Mouse (Mus musculus): ENCODE results near the gene Ppp1r3a.
"Not testable (repeated sequence)": the region's sequence is repeated elsewhere in the genome, so short reads cannot be mapped to it uniquely, and the experiment has no call there.

The Ppp1r3a gene

DNA sequence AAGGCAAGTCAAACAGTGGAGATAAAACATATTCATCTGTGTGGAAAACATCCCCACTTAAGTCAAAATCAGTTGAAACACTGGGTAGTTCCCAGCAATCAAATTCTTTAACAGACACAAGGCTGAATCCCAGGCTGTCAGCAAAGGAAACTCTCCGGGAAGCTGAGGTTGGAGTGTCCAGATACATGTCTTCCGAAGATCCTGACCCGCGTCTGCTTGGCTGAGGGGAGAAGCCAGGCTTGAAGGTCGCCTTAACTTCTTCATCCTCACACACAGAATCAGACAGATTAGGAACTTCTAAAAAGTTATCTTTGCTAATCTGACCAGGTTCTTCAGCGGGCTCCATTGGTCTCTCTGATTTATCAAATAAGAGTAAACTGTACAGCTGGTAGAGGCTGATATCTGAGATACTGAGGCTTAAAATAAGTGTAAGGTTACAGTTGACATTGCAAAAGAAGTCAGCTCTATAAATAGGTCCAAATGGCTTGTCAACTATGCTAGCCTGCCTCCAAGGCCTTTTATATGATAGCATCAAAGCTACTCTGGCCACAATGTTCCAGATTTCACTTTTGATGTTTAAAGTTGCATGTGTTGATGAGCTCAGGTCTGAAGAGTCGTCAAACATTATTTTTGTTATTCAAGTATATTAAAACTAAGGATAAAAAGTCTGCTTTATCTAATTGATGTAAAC is at the start of gene Ppp1r3a:
TSS of gene Ppp1r3a (minus strand) at position 374 of the 691 bp plus-strand sequence.
- no peak for DNase-seq (ENCODE audit: low spot score in 2 of 2)

GRCm38 (mm10) chr6:14787157-14787938 is 32.3 kb upstream of the Ppp1r3a start:
- no peak for DNase-seq (ENCODE audit: low spot score in 2 of 2)

DNA sequence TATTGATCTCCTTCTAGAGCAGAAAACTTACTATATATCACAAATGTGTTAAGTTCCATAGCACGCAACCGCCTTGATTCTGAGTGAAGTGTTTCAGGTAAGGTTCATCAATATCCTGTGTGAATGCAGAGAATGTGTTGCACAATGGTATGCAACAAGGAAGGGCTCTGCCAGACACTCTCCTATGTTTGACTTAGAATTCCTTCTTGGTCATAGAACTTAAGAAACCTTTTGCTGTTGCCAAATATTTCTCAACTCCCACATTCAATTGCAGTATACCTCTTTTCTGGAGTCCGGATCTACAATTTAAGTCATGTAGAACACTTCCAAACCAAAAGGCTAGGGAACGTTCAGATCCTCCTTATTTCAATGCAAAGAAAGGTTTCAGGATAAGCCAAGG is 22.8 kb upstream of the Ppp1r3a start:
- DNase-seq (ENCODE audit: low spot score in 2 of 2): no peak

- DNase-seq (ENCODE audit: low spot score in 2 of 2): no peak
These were observed 16.6 kb upstream of the Ppp1r3a start for GRCm38 (mm10) chr6:14771717-14772116.

DNA sequence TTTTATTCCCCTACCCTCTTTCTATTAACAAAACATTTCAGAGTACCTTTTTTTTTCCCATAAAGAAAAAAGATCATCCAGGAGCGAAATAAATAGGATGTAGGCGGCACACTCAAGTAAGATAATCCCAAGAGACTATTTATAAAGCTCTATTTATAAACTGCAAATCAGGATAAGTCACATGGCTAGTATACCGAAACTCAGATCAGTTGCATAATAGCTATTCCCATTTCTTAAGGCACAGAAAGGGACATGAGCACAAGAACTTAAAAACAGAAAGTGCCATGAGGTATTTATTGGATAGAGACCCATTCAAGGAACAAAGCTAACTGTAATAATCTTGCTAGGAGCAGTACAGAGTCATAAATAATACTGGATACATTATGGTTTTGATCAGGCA is 2.4 kb upstream of the Ppp1r3a start:
- no peak for DNase-seq (ENCODE audit: low spot score in 2 of 2)

DNA sequence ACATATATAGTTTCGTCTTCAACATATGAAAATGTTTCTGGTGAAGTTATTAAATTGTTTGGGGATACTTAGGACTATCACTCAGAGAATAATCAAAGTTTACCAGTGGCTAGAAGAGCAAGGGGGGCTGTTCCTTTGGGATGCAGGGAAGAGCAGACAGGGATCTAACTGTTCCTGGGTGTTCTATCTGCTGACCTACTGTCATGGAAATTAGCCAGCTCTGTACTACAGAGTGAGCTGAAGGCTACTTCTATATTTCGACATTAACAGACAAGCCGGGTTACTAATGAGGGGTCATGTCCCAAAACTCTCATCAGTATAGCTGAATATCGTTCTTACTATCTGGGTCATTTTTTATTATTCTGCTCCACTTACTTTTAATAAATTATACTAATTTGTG is 1.6 kb downstream of the Ppp1r3a start:
- no peak for DNase-seq (ENCODE audit: low spot score in 2 of 2)

GRCm38 (mm10) chr6:14752211-14752610 is 2.9 kb downstream of the Ppp1r3a start:
- no peak for DNase-seq (ENCODE audit: low spot score in 2 of 2)

DNA sequence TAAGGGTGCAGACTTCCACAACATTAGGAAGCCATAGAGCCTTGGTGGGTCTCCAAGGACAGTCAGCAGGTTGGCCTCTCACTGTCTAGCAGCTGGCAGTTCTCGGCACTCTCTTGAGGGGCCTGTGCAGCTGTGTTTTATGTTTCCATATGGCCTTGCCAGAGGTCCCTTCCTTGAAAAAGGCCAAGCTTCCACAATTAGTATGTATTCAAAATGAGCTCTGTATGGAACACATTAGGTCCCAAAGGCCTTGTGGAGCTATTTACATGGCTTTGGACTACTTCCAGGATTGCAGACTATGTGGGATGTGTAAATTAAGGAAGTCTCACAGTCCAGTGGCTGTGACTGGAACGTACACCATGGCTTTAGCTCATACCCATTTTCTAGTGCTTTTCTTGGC is 8.1 kb downstream of the Ppp1r3a start:
- DNase-seq (ENCODE audit: low spot score in 2 of 2): no peak

DNA sequence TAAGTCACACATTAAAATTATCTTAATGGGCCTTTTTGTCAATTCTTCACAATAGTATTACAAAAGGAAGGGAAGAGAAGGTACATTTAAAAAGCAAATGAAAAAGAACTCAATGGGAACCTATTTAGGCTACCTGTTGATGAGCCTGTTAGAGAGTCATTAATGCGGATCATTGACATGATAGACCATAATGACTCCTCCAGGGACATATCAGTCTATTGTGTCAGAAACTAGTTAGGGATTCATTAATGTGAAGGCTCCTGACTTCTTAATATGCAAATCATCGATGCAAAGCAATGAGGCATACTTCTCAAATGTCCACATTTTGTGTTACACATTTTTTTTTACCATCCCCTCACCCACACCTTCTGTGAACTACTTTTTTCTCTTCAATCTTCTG is 19.1 kb downstream of the Ppp1r3a start:
- no peak for DNase-seq (ENCODE audit: low spot score in 2 of 2)

DNA sequence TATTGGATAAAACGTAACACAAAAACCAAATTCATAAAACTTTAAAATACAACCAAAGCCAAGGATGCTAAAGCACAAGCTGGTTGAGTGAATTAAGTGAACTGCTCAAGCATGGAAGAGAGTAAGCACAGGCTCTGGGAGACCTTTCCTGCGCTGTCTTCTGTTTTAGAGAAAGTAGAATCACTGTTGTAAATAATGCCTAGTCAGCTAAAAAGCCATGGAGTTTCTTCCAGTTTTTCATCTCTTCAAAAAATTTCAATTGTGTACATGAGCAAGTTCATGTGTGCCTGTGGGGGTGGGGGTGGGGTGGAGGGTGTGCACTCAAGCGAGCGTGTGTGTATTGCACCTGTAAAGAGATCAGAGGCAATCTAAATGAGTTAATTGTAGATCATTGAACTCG is 24.1 kb downstream of the Ppp1r3a start:
- no peak for DNase-seq (ENCODE audit: low spot score in 2 of 2)

- DNase-seq (ENCODE audit: low spot score in 2 of 2): peak in 1 of 2 experiments; percentile 10
These were observed 34.2 kb downstream of the Ppp1r3a start for GRCm38 (mm10) chr6:14720772-14721414.

DNA sequence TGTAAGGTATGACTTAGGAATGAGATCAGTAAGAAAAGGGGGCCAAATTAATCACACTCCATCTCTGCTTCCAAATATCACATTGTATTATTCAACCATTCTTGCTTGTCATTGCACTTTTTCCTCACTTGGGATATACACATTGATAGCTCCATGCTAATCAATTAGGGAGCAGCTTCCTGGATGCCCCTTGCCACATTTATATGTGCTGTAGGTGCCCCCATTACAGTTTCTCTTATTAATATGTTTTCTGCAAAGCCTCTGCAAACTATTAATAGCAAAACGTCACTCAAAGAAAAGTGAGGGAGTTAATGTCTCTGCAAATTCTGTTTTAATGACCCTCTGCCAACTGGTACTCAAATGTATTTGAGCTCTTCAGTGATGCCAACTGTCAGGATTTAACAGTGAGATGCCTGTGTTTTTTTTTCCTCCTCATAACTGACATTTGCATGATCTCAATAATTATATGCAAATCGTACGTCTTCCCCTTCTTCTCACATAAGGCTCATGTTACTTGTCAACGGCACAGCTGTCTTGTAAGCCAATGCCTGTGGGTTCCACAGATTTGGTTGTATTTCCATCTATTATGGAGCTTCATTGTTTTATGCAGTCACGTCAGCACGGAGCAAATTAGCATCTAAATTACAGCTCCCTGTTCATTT is 34.8 kb downstream of the Ppp1r3a start:
- no peak for DNase-seq (ENCODE audit: low spot score in 2 of 2)

- DNase-seq (ENCODE audit: low spot score in 2 of 2): no peak
These were observed 39.7 kb downstream of the Ppp1r3a start for GRCm38 (mm10) chr6:14715129-14715989.

DNA sequence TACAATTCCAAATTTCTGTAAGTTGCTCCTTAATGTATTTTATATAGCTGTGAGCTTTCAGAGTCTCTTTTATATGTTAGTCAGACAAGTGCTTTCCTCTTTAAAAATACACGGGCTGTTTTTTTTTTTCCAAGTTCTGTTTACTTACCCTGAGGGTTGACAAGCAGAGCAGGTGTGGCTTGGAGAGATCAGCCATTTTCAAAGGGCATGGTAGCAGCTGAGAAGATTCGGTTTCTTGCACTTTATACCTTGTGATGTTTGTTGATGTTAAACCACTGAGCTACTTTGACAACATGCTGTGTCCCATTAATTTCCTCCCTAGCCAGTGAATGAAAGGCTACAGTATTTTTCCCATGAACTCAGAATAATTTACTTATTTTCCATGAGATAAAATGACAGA is 42.9 kb downstream of the Ppp1r3a start:
- DNase-seq (ENCODE audit: low spot score in 2 of 2): no peak

DNA sequence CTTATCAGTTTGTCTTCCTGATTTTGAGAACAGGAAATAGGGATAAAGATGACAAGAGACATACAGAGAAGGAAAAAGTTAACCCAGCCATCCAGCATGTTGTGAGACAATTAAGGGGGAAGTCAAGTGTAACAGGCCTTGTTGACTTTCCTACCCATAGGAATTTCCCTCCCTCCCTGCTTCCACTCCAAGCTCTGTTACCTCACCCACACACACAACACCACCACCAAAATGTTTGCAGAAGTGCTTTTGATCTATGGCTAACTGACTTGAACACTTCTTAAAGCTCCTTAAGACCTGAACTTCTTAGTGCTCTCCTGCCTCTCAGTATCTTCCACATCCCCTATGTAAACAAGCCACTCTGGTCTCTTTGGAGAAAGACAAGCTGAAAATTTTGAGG is 55.0 kb downstream of the Ppp1r3a start:
- no peak for DNase-seq (ENCODE audit: low spot score in 2 of 2)

DNA sequence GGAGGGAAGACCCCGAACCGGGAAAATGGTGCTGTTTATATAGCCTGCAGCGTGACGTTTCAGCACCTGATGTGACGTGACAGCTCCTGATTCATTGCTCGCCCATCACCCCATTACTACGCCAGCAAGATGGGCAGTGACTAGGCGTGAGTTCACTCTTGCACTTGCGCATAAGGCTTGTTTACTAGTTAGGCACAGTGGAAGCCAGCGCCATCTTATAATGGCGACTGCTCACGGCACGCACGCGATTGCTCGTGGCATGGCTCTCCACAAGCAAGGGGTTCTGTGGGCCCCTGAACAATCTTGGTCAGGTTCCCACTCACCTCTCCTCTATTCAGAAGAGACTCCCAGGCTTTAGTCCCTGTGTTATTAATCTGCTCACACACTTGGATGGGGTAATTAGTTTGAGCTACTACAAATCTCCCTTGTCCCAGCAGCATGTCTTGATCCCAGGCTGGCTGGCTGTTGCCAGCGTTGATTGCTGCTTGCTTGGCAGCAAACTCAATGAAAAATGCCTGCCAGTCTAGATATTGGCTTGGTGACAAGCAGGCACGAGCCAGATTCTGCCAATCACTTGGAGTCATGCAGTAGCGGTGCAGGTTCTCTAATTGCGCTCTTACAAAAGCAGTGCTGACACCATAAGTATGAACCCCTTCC is 75.7 kb downstream of the Ppp1r3a start:
- DNase-seq (ENCODE audit: low spot score in 2 of 2): not testable (repeated sequence)

- DNase-seq (ENCODE audit: low spot score in 2 of 2): not testable (repeated sequence)
These were observed 86.1 kb downstream of the Ppp1r3a start for GRCm38 (mm10) chr6:14668966-14669365.

GRCm38 (mm10) chr6:14667651-14668050 is 87.4 kb downstream of the Ppp1r3a start:
- not testable (repeated sequence) for DNase-seq (ENCODE audit: low spot score in 2 of 2)
